Comparison of ENCODE assay signal across 14 mouse cellular contexts in genomic region chr7:142394261-142395190, GRCm38 (mm10). TPM values are rescaled to one million over a fixed set of nuclear protein-coding genes. Genes with fewer than 3 reads are reported as not detected.
DNase-seq lines count a peak whose midpoint lies in the region; ATAC-seq and TF ChIP-seq lines count a peak whose summit lies in the region.
"Had no signal": no experiment of that assay in that cellular context is flagged by ENCODE, and none has a peak within 500 bp of the region (broad histone marks: within the 10 kb centered on the region; RNA-seq: fewer than 3 reads in every experiment).

No protein-coding gene starts in this region.

- 56% methylated on average over 6 of the region's 6 CpGs for WGBS in heart, postnatal 0 days

- DNase-seq in heart, postnatal 0 days (ENCODE audit: low spot score) = no peak
- no peak for DNase-seq in heart, postnatal 25 days (ENCODE audit: low spot score)
- peak; percentile 16 for DNase-seq in A20 (ENCODE audit: low read depth, low spot score)
- no peak for DNase-seq in layer of hippocampus, postnatal 36 days
- DNase-seq: cerebellum, adult 9-11 months had no signal

- H3K9ac ChIP-seq in heart, postnatal 0 days (replicated peaks; ENCODE audit: low read depth, low read length) = no peak overlapping the region
- H3K9ac ChIP-seq: heart, embryonic 13.5 days; neural tube, embryonic 13.5 days had no signal

- 0 out of 2 replicates have a peak, but pooled peaks have one; percentile 10 for TF ChIP-seq EP300 in heart, postnatal 0 days (IDR thresholded peaks at IDR 0.05; ENCODE audit: low read depth)

- H3K27ac ChIP-seq in heart, postnatal 0 days (ENCODE audit: low read depth) = peak overlapping the region; percentile 23
- H3K27ac ChIP-seq in brown adipose tissue, adult 24 weeks (replicated peaks; ENCODE audit: low read depth, low read length) = peak overlapping the region; percentile 87
- H3K27ac ChIP-seq: midbrain, embryonic 10.5 days; neural tube, embryonic 13.5 days had no signal

- no peak overlapping the region for H3K4me3 ChIP-seq in heart, postnatal 0 days (ENCODE audit: low read depth, low read length)
- H3K4me3 ChIP-seq in brown adipose tissue, adult 24 weeks (ENCODE audit: insufficient read depth, low read depth, low read length) = no peak overlapping the region
- H3K4me3 ChIP-seq: heart, embryonic 13.5 days; midbrain, embryonic 10.5 days; neural tube, embryonic 13.5 days had no signal

- no peaks in the 10 kb centered on the region for H3K9me3 ChIP-seq in heart, postnatal 0 days (replicated peaks; ENCODE audit: control insufficient read depth, low read length)
- H3K9me3 ChIP-seq: heart, embryonic 13.5 days; midbrain, embryonic 10.5 days; neural tube, embryonic 13.5 days had no signal

- H3K4me1 ChIP-seq in heart, postnatal 0 days (ENCODE audit: control insufficient read depth, insufficient read depth) = no peaks in the 10 kb centered on the region
- peaks cover 62% of the 10 kb centered on the region for H3K4me1 ChIP-seq in brown adipose tissue, adult 24 weeks (ENCODE audit: control insufficient read depth, insufficient read depth, insufficient read length, low read length)
- H3K4me1 ChIP-seq: neural tube, embryonic 13.5 days had no signal

- no peaks in the 10 kb centered on the region for H3K27me3 ChIP-seq in heart, postnatal 0 days (ENCODE audit: control insufficient read depth, insufficient read depth, low read length)
- H3K27me3 ChIP-seq: CH12.LX; heart, embryonic 13.5 days; neural tube, embryonic 13.5 days had no signal

- no peak for TF ChIP-seq CTCF in heart, postnatal 0 days (IDR thresholded peaks at IDR 0.05; ENCODE audit: low read depth)

- intact Hi-C loops in heart, postnatal 25 days (cut with DNase I) = no loop called here

- H3K36me3 ChIP-seq in heart, postnatal 0 days (replicated peaks; ENCODE audit: control insufficient read depth, insufficient read depth, low read length) = no peaks in the 10 kb centered on the region
- H3K36me3 ChIP-seq: heart, embryonic 13.5 days; midbrain, embryonic 10.5 days; neural tube, embryonic 13.5 days had no signal

- no peak for ATAC-seq in heart, postnatal 0 days (ENCODE audit: insufficient read depth, low read depth)
- ATAC-seq in megakaryocyte, adult 5-6 weeks (ENCODE audit: poor library complexity, severe bottlenecking) = peak; percentile 28
- ATAC-seq in erythroid progenitor cell, adult 5-6 weeks (replicated peaks; ENCODE audit: low FRiP score, poor library complexity, severe bottlenecking) = no peak

- H3K4me2 ChIP-seq in heart, postnatal 0 days (ENCODE audit: low read depth, low read length) = no peak overlapping the region
- H3K4me2 ChIP-seq: heart, embryonic 13.5 days; neural tube, embryonic 13.5 days had no signal

RNA-seq across cellular contexts. Expression of gene Ctsd, which starts 6.7 kb away (rescaled TPM):
- total RNA-seq in heart, postnatal 0 days (2014; rRNA removed; ENCODE audit: low replicate concordance) = 1,049 and 1,105 TPM in 2 replicates
- 484 and 489 TPM in 2 replicates for polyA plus RNA-seq in heart, postnatal 0 days (2015; fragmentation: Nextera tagmentation; extraction: Ambion mirVana)
- 100 to 1,000 TPM; 692 to 727 TPM for total RNA-seq in heart, postnatal 25 days (2021)
- 1,099 and 1,150 TPM in 2 replicates for polyA plus RNA-seq in brown adipose tissue, adult 24 weeks (2012; ENCODE audit: insufficient read depth, insufficient read length, missing spikeins)
- total RNA-seq in megakaryocyte, adult 5-6 weeks (2015) = 193 and 197 TPM in 2 replicates
- 218 and 236 TPM in 2 replicates for total RNA-seq in megakaryocyte, adult 5-6 weeks (2017)
- 207 and 227 TPM in 2 replicates for total RNA-seq in erythroid progenitor cell, adult 5-6 weeks (2015; ENCODE audit: low replicate concordance)
- total RNA-seq in erythroid progenitor cell, adult 5-6 weeks (2017; ENCODE audit: low replicate concordance) = 161 and 184 TPM in 2 replicates
- 100 to 1,000 TPM; 289 to 292 TPM for total RNA-seq in layer of hippocampus, postnatal 36 days (2021)

RNA-seq across cellular contexts. Expression of gene Gm49369, which starts 12.1 kb away (rescaled TPM):
- total RNA-seq in heart, postnatal 0 days (2014; rRNA removed; ENCODE audit: low replicate concordance) = not detected in 2 replicates
- 0.85 TPM in 1 of 2 replicates, not detected in the other for polyA plus RNA-seq in heart, postnatal 0 days (2015; fragmentation: Nextera tagmentation; extraction: Ambion mirVana)
- 1 to 10 TPM; 3.0 to 4.1 TPM for total RNA-seq in heart, postnatal 25 days (2021)
- polyA plus RNA-seq in brown adipose tissue, adult 24 weeks (2012; ENCODE audit: insufficient read depth, insufficient read length, missing spikeins) = 3.0 and 3.8 TPM in 2 replicates
- total RNA-seq in megakaryocyte, adult 5-6 weeks (2015) = not detected in 2 replicates
- 24.9 and 36.8 TPM in 2 replicates for total RNA-seq in megakaryocyte, adult 5-6 weeks (2017)
- total RNA-seq in erythroid progenitor cell, adult 5-6 weeks (2015; ENCODE audit: low replicate concordance) = not detected in 2 replicates
- total RNA-seq in erythroid progenitor cell, adult 5-6 weeks (2017; ENCODE audit: low replicate concordance) = 143 and 216 TPM in 2 replicates
- not detected for total RNA-seq in layer of hippocampus, postnatal 36 days (2021)
- polyA plus RNA-seq: heart, embryonic 13.5 days; intestine, embryonic 14.5 days; midbrain, embryonic 10.5 days had no signal

RNA-seq across cellular contexts. Expression of gene Ifitm10, which starts 21.0 kb away (rescaled TPM):
- total RNA-seq in heart, postnatal 0 days (2014; rRNA removed; ENCODE audit: low replicate concordance) = 0.62 and 4.0 TPM in 2 replicates
- 3.4 and 3.9 TPM in 2 replicates for polyA plus RNA-seq in heart, postnatal 0 days (2015; fragmentation: Nextera tagmentation; extraction: Ambion mirVana)
- 1 to 10 TPM; 1.8 to 2.0 TPM for total RNA-seq in heart, postnatal 25 days (2021)
- 1.5 TPM in 1 of 2 replicates, not detected in the other for polyA plus RNA-seq in brown adipose tissue, adult 24 weeks (2012; ENCODE audit: insufficient read depth, insufficient read length, missing spikeins)
- total RNA-seq in megakaryocyte, adult 5-6 weeks (2015) = 2.1 and 3.6 TPM in 2 replicates
- total RNA-seq in megakaryocyte, adult 5-6 weeks (2017) = 0.48 and 1.4 TPM in 2 replicates
- not detected in 2 replicates for total RNA-seq in erythroid progenitor cell, adult 5-6 weeks (2015; ENCODE audit: low replicate concordance)
- not detected in 2 replicates for total RNA-seq in erythroid progenitor cell, adult 5-6 weeks (2017; ENCODE audit: low replicate concordance)
- 10 to 100 TPM; 34.2 to 35.7 TPM for total RNA-seq in layer of hippocampus, postnatal 36 days (2021)
- total RNA-seq: CH12.LX had no signal

RNA-seq across cellular contexts. Expression of gene Syt8, which starts 40.1 kb away (rescaled TPM):
- 18.0 TPM in 1 of 2 replicates, not detected in the other for total RNA-seq in heart, postnatal 0 days (2014; rRNA removed; ENCODE audit: low replicate concordance)
- polyA plus RNA-seq in heart, postnatal 0 days (2015; fragmentation: Nextera tagmentation; extraction: Ambion mirVana) = 0.10 TPM in 1 of 2 replicates, not detected in the other
- total RNA-seq in heart, postnatal 25 days (2021) = not detected
- polyA plus RNA-seq in brown adipose tissue, adult 24 weeks (2012; ENCODE audit: insufficient read depth, insufficient read length, missing spikeins) = not detected in 2 replicates
- total RNA-seq in megakaryocyte, adult 5-6 weeks (2015) = 0.39 TPM in 1 of 2 replicates, not detected in the other
- total RNA-seq in megakaryocyte, adult 5-6 weeks (2017) = not detected in 2 replicates
- total RNA-seq in erythroid progenitor cell, adult 5-6 weeks (2015; ENCODE audit: low replicate concordance) = not detected in 2 replicates
- not detected in 2 replicates for total RNA-seq in erythroid progenitor cell, adult 5-6 weeks (2017; ENCODE audit: low replicate concordance)
- not detected for total RNA-seq in layer of hippocampus, postnatal 36 days (2021)
- total RNA-seq: CH12.LX had no signal
- polyA plus RNA-seq: frontal cortex, adult 2 months; midbrain, embryonic 10.5 days; neural tube, embryonic 13.5 days had no signal

RNA-seq across cellular contexts. Expression of gene Tnni2, which starts 47.1 kb away (rescaled TPM):
- not detected in 2 replicates for total RNA-seq in heart, postnatal 0 days (2014; rRNA removed; ENCODE audit: low replicate concordance)
- polyA plus RNA-seq in heart, postnatal 0 days (2015; fragmentation: Nextera tagmentation; extraction: Ambion mirVana) = 8.9 and 9.9 TPM in 2 replicates
- 1 to 10 TPM; 4.4 to 7.1 TPM for total RNA-seq in heart, postnatal 25 days (2021)
- 232 and 484 TPM in 2 replicates for polyA plus RNA-seq in brown adipose tissue, adult 24 weeks (2012; ENCODE audit: insufficient read depth, insufficient read length, missing spikeins)
- total RNA-seq in megakaryocyte, adult 5-6 weeks (2015) = 18.8 and 20.9 TPM in 2 replicates
- total RNA-seq in megakaryocyte, adult 5-6 weeks (2017) = 25.6 and 27.6 TPM in 2 replicates
- not detected in 2 replicates for total RNA-seq in erythroid progenitor cell, adult 5-6 weeks (2015; ENCODE audit: low replicate concordance)
- not detected in 2 replicates for total RNA-seq in erythroid progenitor cell, adult 5-6 weeks (2017; ENCODE audit: low replicate concordance)
- not detected for total RNA-seq in layer of hippocampus, postnatal 36 days (2021)
